Mouse (Mus musculus): Measurements from ENCODE around the gene Nppa. TPM values are rescaled to one million over a fixed set of nuclear protein-coding genes. Genes with fewer than 3 reads are reported as not detected.

Nppa gene
- total RNA-seq (2023), result not detected in 4 replicates

DNA sequence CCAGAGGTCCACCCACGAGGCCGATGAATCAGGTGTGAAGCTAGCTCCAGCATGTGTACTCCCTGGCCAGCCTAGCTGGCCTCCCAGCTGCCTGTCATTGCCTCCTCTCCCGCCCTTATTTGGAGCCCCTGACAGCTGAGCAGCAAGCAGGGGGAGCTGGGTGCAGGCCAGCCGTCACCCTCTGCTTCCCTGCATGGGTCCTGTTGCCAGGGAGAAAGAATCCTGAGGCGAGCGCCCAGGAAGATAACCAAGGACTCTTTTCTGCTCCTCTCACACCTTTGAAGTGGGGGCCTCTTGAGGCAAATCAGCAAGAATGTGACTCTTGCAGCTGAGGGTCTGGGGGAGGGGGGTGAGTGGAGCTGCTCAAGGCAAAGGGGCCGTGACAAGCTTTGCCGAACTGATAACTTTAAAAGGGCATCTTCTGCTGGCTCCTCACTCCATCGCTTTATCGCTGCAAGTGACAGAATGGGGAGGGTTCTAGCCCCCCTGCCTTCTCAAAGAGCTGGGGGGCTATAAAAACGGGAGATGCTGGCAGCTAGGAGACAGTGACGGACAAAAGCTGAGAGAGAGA, at the start of gene Nppa:
Gene Nppa (plus strand): TSS at position 521 of the 571 bp plus-strand sequence.

DNA sequence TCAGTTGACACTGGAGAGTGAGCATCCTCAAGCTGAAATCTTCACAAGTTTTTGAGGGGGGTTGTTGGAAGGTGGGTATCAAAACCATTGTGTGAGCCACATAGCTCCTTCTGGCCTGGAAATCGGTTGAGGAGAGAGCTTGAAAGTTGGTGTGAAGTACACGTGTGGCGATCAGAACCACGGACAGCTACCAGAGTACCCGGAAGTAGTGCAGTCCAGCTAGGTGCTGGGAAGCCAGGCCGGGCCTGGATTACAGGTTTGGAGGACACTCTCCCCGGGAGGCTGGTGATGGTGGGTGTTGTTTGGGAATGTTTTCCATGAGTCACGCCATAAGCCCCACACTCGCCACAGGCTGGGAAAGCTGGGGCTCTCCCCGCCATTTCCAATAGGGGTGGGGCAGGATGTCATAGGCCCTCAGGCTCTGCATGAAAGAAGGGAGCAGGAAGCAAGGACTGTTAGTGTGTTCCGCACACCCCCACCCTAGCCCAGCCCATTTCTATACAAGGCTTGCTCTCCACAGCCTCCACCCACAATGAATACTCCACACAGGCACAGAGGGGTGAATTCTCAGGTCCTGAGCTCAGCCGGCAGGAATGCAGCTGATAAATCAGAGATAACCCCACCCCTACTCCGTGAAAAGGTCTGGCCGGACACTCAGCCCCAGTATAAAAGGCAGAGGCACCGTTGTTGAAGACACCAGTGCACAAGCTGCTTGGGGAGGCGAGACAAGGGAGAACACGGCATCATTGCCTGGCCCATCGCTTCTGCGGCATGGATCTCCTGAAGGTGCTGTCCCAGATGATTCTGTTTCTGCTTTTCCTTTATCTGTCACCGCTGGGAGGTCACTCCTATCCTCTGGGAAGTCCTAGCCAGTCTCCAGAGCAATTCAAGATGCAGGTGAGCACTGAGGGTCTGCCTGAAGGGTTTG, 15.1 kb upstream of the Nppa start, which contains the start of gene Nppb:
Gene Nppb (plus strand): TSS at position 584 of the 928 bp plus-strand sequence.

DNA sequence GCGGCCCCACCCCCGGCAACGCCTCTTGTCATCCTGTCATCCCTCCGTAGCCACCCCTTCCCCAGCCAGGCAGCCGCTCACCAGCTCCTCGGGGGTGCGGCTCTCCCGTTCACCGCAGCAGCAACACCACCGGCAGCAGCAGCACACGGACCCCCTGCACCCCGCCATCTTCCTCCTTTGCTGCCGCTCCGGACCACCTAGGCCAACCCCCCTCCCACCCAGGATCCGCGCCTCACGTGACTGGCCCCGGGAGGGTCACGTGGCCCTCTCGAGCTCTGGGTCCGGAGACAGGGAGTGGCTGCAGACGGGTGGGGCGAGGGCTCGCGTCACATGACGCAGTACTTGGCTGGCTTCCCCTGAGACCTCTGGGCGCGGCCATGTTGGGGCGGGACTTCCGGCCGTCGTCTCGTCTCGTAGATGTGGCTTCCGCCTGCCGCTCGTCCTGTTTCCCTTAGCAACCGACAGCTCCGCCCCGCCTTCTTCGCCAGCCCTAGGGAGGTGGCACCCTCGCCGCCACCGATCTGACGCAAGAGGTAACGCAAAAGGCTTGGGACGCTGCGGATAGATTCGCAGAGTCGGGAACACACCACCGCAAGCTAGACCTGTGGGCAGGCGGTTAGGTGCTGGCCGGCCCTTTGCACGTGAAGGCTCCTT, 38.2 kb downstream of the Nppa start, which contains the start of the genes Clcn6 and Mthfr:
Gene Clcn6 (minus strand): TSS at position 222 of the 654 bp plus-strand sequence.
Gene Mthfr (plus strand): TSS at position 478 of the 654 bp plus-strand sequence.

Other genes starting within 250 kb of the Nppa start
- gene Zfp984, start 190.9 kb upstream of the Nppa start, total RNA-seq (2023), result 11.2 to 14.2 TPM (median 12.9 TPM) in 4 replicates
- 9.1 to 13.8 TPM (median 11.4 TPM) in 4 replicates for gene Zfp933, start 152.4 kb upstream of the Nppa start, total RNA-seq (2023)
- 34.3 to 43.6 TPM (median 39.2 TPM) in 4 replicates for gene Miip, start 131.9 kb upstream of the Nppa start, total RNA-seq (2023)
- gene Fv1, start 131.7 kb upstream of the Nppa start, total RNA-seq (2023), result 7.0 to 10.8 TPM (median 9.5 TPM) in 4 replicates
- gene Mfn2, start 96.0 kb upstream of the Nppa start, total RNA-seq (2023), result 46.8 to 60.2 TPM (median 49.2 TPM) in 4 replicates
- gene Plod1, start 64.0 kb upstream of the Nppa start, total RNA-seq (2023), result 3.3 to 6.2 TPM (median 5.4 TPM) in 4 replicates
- 62.2 to 65.8 TPM (median 64.3 TPM) in 4 replicates for gene 2510039O18Rik, start 59.8 kb upstream of the Nppa start, total RNA-seq (2023)
- gene Nppb, start 14.9 kb upstream of the Nppa start, total RNA-seq (2023), result not detected in 4 replicates
- 40.9 to 48.8 TPM (median 45.8 TPM) in 4 replicates for gene Clcn6, start 38.1 kb downstream of the Nppa start, total RNA-seq (2023)
- gene Mthfr, start 38.4 kb downstream of the Nppa start, total RNA-seq (2023), result 14.3 to 18.7 TPM (median 16.4 TPM) in 4 replicates
- gene Agtrap, start 87.3 kb downstream of the Nppa start, total RNA-seq (2023), result 9.0 to 14.2 TPM (median 11.7 TPM) in 4 replicates
- gene Mad2l2, start 129.7 kb downstream of the Nppa start, total RNA-seq (2023), result 19.9 to 26.5 TPM (median 24.1 TPM) in 4 replicates
- 0.12 TPM in 1 of 4 replicates, not detected in the others for gene Draxin, start 130.0 kb downstream of the Nppa start, total RNA-seq (2023)
- gene Fbxo6, start 151.4 kb downstream of the Nppa start, total RNA-seq (2023), result 16.8 to 18.4 TPM (median 17.2 TPM) in 4 replicates
- gene Fbxo44, start 159.8 kb downstream of the Nppa start, total RNA-seq (2023), result 7.8 to 9.7 TPM (median 8.5 TPM) in 4 replicates
- gene Fbxo2, start 159.9 kb downstream of the Nppa start, total RNA-seq (2023), result not detected in 4 replicates